Mouse (Mus musculus) NIH3T3 (cell line): Measurements from ENCODE around the gene Olfr1173.

ENCODE experiments used
- DNase-seq: peaks from one replicate; pipeline ENCODE4 v3.0.0-alpha.2; 2012; ENCODE audit warnings: low read depth

Olfr1173 gene

GRCm38 (mm10) chr2:88279775-88280174 lies at the start of gene Olfr1173:
Olfr1173 (minus strand) TSS chr2:88279875.
- DNase-seq: no peak

- DNase-seq: no peak
Measured at GRCm38 (mm10) chr2:88327115-88327514, 47.4 kb upstream of the Olfr1173 start, which contains the start of gene Olfr1175-ps. Olfr1175-ps (minus strand) TSS chr2:88327215.

GRCm38 (mm10) chr2:88315035-88315434 lies 35.4 kb upstream of the Olfr1173 start, which contains the start of gene Olfr1174-ps:
Olfr1174-ps (minus strand) TSS chr2:88315135.
- no peak for DNase-seq

- DNase-seq: no peak
Measured at GRCm38 (mm10) chr2:88228234-88228633, 51.4 kb downstream of the Olfr1173 start, which contains the start of gene Olfr1170. Olfr1170 (minus strand) TSS chr2:88228334.
